In the genomic region with DNA sequence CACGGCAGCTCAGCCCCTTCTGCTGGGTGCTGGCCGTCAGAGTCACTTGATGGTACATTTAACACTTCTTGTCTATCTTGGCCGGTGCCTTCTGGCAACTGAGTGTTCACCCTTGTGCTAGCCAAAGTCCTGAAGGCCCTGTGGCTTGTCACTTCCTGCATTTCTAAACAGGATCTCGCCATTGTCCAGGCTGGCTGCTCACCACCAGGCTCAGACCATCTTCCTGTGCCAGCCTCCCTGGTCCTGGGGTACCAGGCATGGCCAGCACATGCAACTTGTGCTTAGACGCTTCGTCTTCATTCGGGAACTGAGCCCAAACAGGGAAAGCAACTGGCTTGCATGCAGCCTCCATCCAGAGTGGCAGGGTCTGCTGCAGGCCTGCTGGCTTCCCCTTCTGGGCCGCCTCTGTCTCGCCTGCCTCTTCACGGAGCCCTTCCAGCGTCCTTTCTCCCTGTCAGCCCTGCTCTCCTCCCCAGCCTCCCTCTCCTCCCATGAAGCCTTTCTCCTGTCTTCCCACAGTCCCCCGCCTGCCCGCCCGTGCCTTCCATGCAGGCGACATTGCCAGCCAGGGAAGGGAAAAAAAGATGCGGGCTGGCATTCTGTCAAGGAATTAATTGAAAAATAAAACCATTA, we compare ENCODE assay signal across 10 mouse cellular contexts.
A peak's percentile ranks its signal among the peaks of the same experiment; 100 is the strongest.
DNase-seq lines count a peak whose midpoint lies in the region; ATAC-seq and TF ChIP-seq lines count a peak whose summit lies in the region.
"Had no signal": no experiment of that assay in that cellular context is flagged by ENCODE, and none has a peak within 500 bp of the region (broad histone marks: within the 10 kb centered on the region; RNA-seq: fewer than 3 reads in every experiment).

No protein-coding gene starts in this region.

- intact Hi-C loops in heart, adult 2 months (cut with DNase I): no loop called here

- no peak for ATAC-seq in heart, embryonic 13.5 days (ENCODE audit: extremely low read depth, insufficient number of reproducible peaks, low FRiP score, low TSS enrichment)
- ATAC-seq in limb, embryonic 13.5 days (ENCODE audit: low FRiP score, low read depth): no peak

- 0 out of 2 replicates have a peak overlapping the region, but pooled peaks have one; percentile 0 for H3K4me2 ChIP-seq in heart, embryonic 13.5 days
- H3K4me2 ChIP-seq in limb, embryonic 13.5 days (replicated peaks): peak overlapping the region; percentile 25
- H3K4me2 ChIP-seq: heart, embryonic 15.5 days had no signal

- H3K4me1 ChIP-seq in heart, embryonic 13.5 days: peaks cover 25% of the 10 kb centered on the region
- peaks cover 4% of the 10 kb centered on the region; the same call in 1 of the 2 replicates for H3K4me1 ChIP-seq in heart, adult 2 months (ENCODE audit: control insufficient read depth, insufficient read depth, low read length)
- H3K4me1 ChIP-seq in limb, embryonic 13.5 days: peaks cover 21% of the 10 kb centered on the region

- H3K9ac ChIP-seq in heart, embryonic 13.5 days: no peak overlapping the region
- H3K9ac ChIP-seq in heart, adult 2 months (ENCODE audit: low read depth, low read length): no peak overlapping the region
- H3K9ac ChIP-seq in limb, embryonic 13.5 days: peak overlapping the region; percentile 13
- H3K9ac ChIP-seq: heart, embryonic 15.5 days had no signal

- peaks cover 17% of the 10 kb centered on the region for H3K36me3 ChIP-seq in heart, embryonic 13.5 days
- H3K36me3 ChIP-seq in heart, adult 2 months (ENCODE audit: control insufficient read depth, insufficient read depth, low read length): no peaks in the 10 kb centered on the region
- H3K36me3 ChIP-seq in limb, embryonic 13.5 days: peaks cover 21% of the 10 kb centered on the region

- no peak for TF ChIP-seq POLR2A in heart, adult 2 months (IDR thresholded peaks at IDR 0.05; ENCODE audit: insufficient read depth, low read depth, low read length)

- no peak for TF ChIP-seq CTCF in heart, adult 2 months (IDR thresholded peaks at IDR 0.05)

- H3K9me3 ChIP-seq in heart, embryonic 13.5 days: no peaks in the 10 kb centered on the region
- no peaks in the 10 kb centered on the region for H3K9me3 ChIP-seq in limb, embryonic 13.5 days
- H3K9me3 ChIP-seq: heart, embryonic 15.5 days had no signal

- DNase-seq in heart, adult 2 months: no peak
- DNase-seq in right cerebral cortex, adult 18-20 months: peak; percentile 49
- no peak for DNase-seq in right cerebral cortex, postnatal 36 days (ENCODE audit: low spot score in 2 of 2)
- DNase-seq in B cell, adult 2 months: no peak
- DNase-seq in gastrocnemius, adult 8-10 months (ENCODE audit: low spot score in 2 of 2): no peak
- no peak for DNase-seq in testis, postnatal 14 days (ENCODE audit: low spot score)
- DNase-seq: adrenal gland, postnatal 14 days had no signal

- no peak overlapping the region for H3K4me3 ChIP-seq in heart, embryonic 13.5 days
- H3K4me3 ChIP-seq in heart, adult 2 months: no peak overlapping the region
- no peak overlapping the region for H3K4me3 ChIP-seq in limb, embryonic 13.5 days
- H3K4me3 ChIP-seq: heart, embryonic 15.5 days had no signal

- H3K27ac ChIP-seq in heart, embryonic 13.5 days (replicated peaks): no peak overlapping the region
- H3K27ac ChIP-seq in heart, adult 2 months: no peak overlapping the region
- peak overlapping the region; percentile 15; the same call in 1 of the 2 replicates for H3K27ac ChIP-seq in limb, embryonic 13.5 days
- H3K27ac ChIP-seq: heart, embryonic 15.5 days had no signal

- no peaks in the 10 kb centered on the region for H3K79me2 ChIP-seq in heart, adult 2 months (replicated peaks; ENCODE audit: control insufficient read depth, insufficient read depth, low read length)

- H3K27me3 ChIP-seq in heart, embryonic 13.5 days (replicated peaks): no peaks in the 10 kb centered on the region
- H3K27me3 ChIP-seq in heart, adult 2 months (ENCODE audit: control insufficient read depth, insufficient read depth, low read length): no peaks in the 10 kb centered on the region
- H3K27me3 ChIP-seq in limb, embryonic 13.5 days: no peaks in the 10 kb centered on the region
- H3K27me3 ChIP-seq: heart, embryonic 15.5 days had no signal

- no peak for TF ChIP-seq EP300 in heart, adult 2 months (IDR thresholded peaks at IDR 0.05; ENCODE audit: insufficient read depth, low read depth, low read length)

- 42% methylated on average over 13 of the region's 16 CpGs for WGBS in heart, embryonic 13.5 days
- 47% methylated on average over 15 of the region's 16 CpGs for WGBS in heart, adult 2 months
- WGBS in limb, embryonic 13.5 days: 50% methylated on average over 16 of the region's 16 CpGs
